Mouse (Mus musculus): ENCODE results near the gene Gata5.

The Gata5 gene

DNA sequence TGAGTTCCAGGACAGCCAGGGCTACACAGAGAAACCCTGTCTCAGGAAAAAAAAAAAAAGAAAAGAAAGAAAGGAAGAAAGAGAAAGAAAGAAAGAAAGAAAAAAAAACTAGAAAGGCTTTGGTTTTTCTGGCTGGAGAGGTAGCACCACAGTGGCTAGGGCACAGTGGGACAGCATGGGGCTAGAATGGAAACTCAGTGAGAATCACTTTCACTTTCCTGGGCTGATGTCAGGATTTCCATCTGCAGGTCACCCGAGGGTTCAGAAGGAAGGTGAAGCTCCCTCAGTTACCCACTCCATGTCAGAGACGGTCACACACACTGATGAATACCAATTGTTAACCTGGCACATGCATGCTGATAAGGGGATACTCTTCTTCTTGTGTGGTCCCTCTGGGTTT, 26.8 kb downstream of the Gata5 start:
- DNase-seq (ENCODE audit: low read depth, low spot score): no peak

GRCm38 (mm10) chr2:180306423-180307168, 27.9 kb downstream of the Gata5 start:
- DNase-seq (ENCODE audit: low read depth, low spot score): no peak

- DNase-seq (ENCODE audit: low read depth, low spot score): no peak
Measured at GRCm38 (mm10) chr2:180306009-180306408, 28.5 kb downstream of the Gata5 start.

- DNase-seq (ENCODE audit: low read depth, low spot score): no peak
Measured at GRCm38 (mm10) chr2:180305490-180305889, 29.0 kb downstream of the Gata5 start.

GRCm38 (mm10) chr2:180304554-180304953, 29.9 kb downstream of the Gata5 start:
- DNase-seq (ENCODE audit: low read depth, low spot score): no peak

DNA sequence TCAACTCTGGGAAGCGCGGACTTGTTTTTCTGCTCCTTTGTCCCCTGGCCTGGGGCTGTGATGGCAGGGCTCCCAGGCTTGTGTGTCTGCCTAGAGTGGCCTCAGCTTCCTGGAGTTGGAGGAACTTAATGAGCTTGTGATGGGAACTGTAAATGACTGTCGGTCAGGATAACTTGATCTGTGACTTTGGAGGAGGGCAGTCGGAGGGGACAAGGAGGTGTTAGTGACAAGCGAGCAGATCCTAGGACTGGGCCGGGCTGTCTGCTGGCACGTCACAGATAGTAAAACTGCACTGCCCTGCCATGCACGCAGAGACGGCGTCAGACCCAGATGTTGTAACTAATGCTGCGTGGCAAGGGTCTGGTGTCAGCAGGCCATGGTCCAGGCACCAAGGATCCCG, 31.0 kb downstream of the Gata5 start:
- no peak for DNase-seq (ENCODE audit: low read depth, low spot score)

GRCm38 (mm10) chr2:180302201-180302600, 32.3 kb downstream of the Gata5 start:
- DNase-seq (ENCODE audit: low read depth, low spot score): no peak

DNA sequence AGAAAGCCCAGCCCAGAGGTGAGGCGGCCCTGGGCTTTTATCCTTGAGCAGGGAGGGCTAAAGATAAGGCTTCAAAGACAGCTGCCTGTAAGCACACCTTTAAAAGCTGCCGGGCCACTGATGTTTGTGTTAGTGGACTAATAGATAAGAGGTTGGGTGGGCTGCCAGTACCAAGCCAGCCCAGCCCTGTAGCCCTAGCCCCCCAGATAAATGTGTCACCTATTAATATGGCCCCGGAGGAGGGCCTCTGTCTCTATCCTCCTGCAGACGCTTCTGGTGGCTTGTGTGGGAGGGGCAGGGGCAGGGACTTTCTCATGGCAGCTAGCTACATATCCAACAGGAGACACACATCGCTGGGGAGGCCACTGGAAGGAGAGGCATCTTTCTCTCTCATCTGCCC, 33.7 kb downstream of the Gata5 start:
- no peak for DNase-seq (ENCODE audit: low read depth, low spot score)

GRCm38 (mm10) chr2:180300252-180300651, 34.2 kb downstream of the Gata5 start:
- no peak for DNase-seq (ENCODE audit: low read depth, low spot score)

- no peak for DNase-seq (ENCODE audit: low read depth, low spot score)
Measured at GRCm38 (mm10) chr2:180292906-180293305, 41.6 kb downstream of the Gata5 start.

- DNase-seq (ENCODE audit: low read depth, low spot score): no peak
Measured at GRCm38 (mm10) chr2:180292026-180292425, 42.5 kb downstream of the Gata5 start.

GRCm38 (mm10) chr2:180291566-180291965, 42.9 kb downstream of the Gata5 start:
- DNase-seq (ENCODE audit: low read depth, low spot score): no peak

DNA sequence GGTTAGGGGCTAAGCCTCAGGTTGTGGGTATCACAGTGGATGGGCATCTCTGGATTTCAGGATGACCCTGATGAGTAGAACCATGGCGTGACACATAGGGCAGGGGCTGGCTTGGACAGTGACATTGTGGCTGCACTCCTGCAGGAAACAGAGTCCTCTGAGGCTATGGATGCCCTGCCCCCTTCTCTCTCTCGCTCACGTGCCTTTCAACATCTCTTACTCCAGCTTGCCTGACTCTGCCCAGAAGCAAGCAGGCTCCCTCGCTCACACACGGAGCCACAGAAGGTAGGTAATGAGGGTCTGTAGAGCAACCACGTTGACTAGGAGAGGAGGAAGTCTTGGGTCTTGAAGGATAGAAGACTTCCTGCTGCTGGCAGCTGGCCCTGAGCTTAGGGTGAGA, 44.0 kb downstream of the Gata5 start:
- no peak for DNase-seq (ENCODE audit: low read depth, low spot score)

GRCm38 (mm10) chr2:180289440-180290108, 44.9 kb downstream of the Gata5 start, which contains the start of gene Rbbp8nl:
Gene Rbbp8nl (minus strand): TSS chr2:180289879.
- no peak for DNase-seq (ENCODE audit: low read depth, low spot score)

- DNase-seq (ENCODE audit: low read depth, low spot score): no peak
Measured at GRCm38 (mm10) chr2:180288966-180289365, 45.5 kb downstream of the Gata5 start.

- no peak for DNase-seq (ENCODE audit: low read depth, low spot score)
Measured at GRCm38 (mm10) chr2:180279321-180279720, 55.2 kb downstream of the Gata5 start.

DNA sequence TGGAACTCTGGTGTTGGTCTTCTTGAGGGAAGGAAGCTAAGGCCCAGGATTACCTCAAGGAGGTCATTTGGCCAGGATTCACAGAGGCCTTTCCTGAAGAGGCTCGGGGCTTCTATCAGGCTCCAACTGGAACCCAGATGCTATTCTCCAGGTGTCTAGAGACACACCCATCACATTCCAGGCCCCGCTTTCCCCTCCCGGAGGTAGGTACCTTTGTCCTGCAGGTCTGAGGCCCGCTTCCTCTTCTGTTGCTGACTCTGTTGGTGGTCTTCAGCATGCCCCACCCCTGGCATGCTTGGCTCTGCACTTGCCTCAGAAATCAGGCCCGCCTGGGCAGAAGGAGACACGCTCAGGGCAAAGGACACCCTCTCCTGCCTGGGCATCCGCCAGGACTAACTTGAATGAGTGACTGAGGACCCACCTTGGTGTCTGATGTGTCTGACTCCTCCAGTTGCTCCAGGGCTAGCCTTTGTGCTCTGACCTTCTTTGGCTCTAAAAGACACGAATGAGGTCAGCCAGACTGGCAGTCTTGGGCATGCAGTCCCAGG, 56.7 kb downstream of the Gata5 start:
- no peak for DNase-seq (ENCODE audit: low read depth, low spot score)

- no peak for DNase-seq (ENCODE audit: low read depth, low spot score)
Measured at GRCm38 (mm10) chr2:180276851-180277259, 57.6 kb downstream of the Gata5 start.

- DNase-seq (ENCODE audit: low read depth, low spot score): no peak
Measured at GRCm38 (mm10) chr2:180276385-180276784, 58.1 kb downstream of the Gata5 start.

DNA sequence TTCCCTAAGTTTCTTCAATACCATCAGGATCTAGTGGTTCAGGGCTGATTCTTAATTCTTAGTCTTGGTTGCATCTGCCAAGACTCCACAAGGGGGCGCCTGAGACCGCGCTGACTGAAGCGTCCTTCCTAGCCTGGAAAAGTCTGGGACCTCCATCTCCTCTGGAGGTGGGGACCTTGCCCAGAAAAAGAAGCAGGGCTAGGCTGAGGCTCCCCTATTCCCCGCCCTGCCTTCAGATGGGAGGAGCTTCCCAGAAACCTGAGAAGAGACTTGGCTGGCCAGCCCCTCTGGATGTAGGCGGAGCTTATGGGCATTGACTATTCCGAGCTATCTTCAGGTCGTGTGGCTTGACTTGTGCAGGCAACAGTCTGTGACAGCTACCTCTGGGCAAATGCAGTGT, 58.7 kb downstream of the Gata5 start:
- DNase-seq (ENCODE audit: low read depth, low spot score): no peak
